Comparison of ENCODE assay signal across 17 mouse cellular contexts in genomic region chr11:94423855-94424254, GRCm38 (mm10). TPM values are rescaled to one million over a fixed set of nuclear protein-coding genes. Genes with fewer than 3 reads are reported as not detected.
DNase-seq lines count a peak whose midpoint lies in the region; ATAC-seq and TF ChIP-seq lines count a peak whose summit lies in the region.
"Had no signal": no experiment of that assay in that cellular context is flagged by ENCODE, and none has a peak within 500 bp of the region (broad histone marks: within the 10 kb centered on the region; RNA-seq: fewer than 3 reads in every experiment).

No protein-coding gene starts in this region.

- no peak overlapping the region for H3K4me2 ChIP-seq in forebrain, embryonic 14.5 days (ENCODE audit: low read length)
- no peak overlapping the region for H3K4me2 ChIP-seq in midbrain, postnatal 0 days (ENCODE audit: low read depth, low read length, poor library complexity, severe bottlenecking)
- H3K4me2 ChIP-seq in midbrain, embryonic 11.5 days, result no peak overlapping the region
- no peak overlapping the region for H3K4me2 ChIP-seq in limb, embryonic 13.5 days (replicated peaks)
- no peak overlapping the region for H3K4me2 ChIP-seq in kidney, embryonic 15.5 days
- H3K4me2 ChIP-seq: heart, embryonic 13.5 days had no signal

- no peak overlapping the region for H3K4me3 ChIP-seq in forebrain, embryonic 14.5 days (ENCODE audit: low read depth, low read length)
- no peak overlapping the region for H3K4me3 ChIP-seq in forebrain, embryonic 10.5 days
- no peak overlapping the region for H3K4me3 ChIP-seq in midbrain, postnatal 0 days (ENCODE audit: low read depth, low read length)
- no peak overlapping the region for H3K4me3 ChIP-seq in midbrain, embryonic 11.5 days (ENCODE audit: low read depth, low read length)
- H3K4me3 ChIP-seq in limb, embryonic 13.5 days, result no peak overlapping the region
- H3K4me3 ChIP-seq in kidney, embryonic 15.5 days (replicated peaks), result no peak overlapping the region
- H3K4me3 ChIP-seq: erythroblast, embryonic 14.5 days; heart, embryonic 13.5 days; megakaryocyte, embryonic 14.5 days had no signal

- no peak overlapping the region for H3K9ac ChIP-seq in forebrain, embryonic 14.5 days (ENCODE audit: low read length)
- no peak overlapping the region for H3K9ac ChIP-seq in midbrain, postnatal 0 days (replicated peaks; ENCODE audit: low read length, poor library complexity, severe bottlenecking)
- no peak overlapping the region; the same call in 1 of the 2 replicates for H3K9ac ChIP-seq in midbrain, embryonic 11.5 days (ENCODE audit: low read length)
- no peak overlapping the region for H3K9ac ChIP-seq in limb, embryonic 13.5 days
- no peak overlapping the region for H3K9ac ChIP-seq in kidney, embryonic 15.5 days
- H3K9ac ChIP-seq: heart, embryonic 13.5 days had no signal

- H3K27ac ChIP-seq in forebrain, embryonic 14.5 days (ENCODE audit: low read depth, low read length), result no peak overlapping the region
- no peak overlapping the region for H3K27ac ChIP-seq in forebrain, embryonic 10.5 days
- no peak overlapping the region for H3K27ac ChIP-seq in midbrain, postnatal 0 days (ENCODE audit: low read depth, low read length)
- no peak overlapping the region for H3K27ac ChIP-seq in midbrain, embryonic 11.5 days (ENCODE audit: low read depth, low read length)
- peak overlapping the region; percentile 28; the same call in 1 of the 2 replicates for H3K27ac ChIP-seq in limb, embryonic 13.5 days
- H3K27ac ChIP-seq in kidney, embryonic 15.5 days, result no peak overlapping the region
- H3K27ac ChIP-seq: heart, embryonic 13.5 days had no signal

- H3K4me1 ChIP-seq in forebrain, embryonic 14.5 days (ENCODE audit: control insufficient read depth, insufficient read depth, low read length), result peaks cover 15% of the 10 kb centered on the region
- H3K4me1 ChIP-seq in forebrain, embryonic 10.5 days, result peaks cover 67% of the 10 kb centered on the region
- peaks cover 3% of the 10 kb centered on the region; the same call in 1 of the 2 replicates for H3K4me1 ChIP-seq in midbrain, postnatal 0 days (ENCODE audit: insufficient read depth, low read length)
- peaks cover 18% of the 10 kb centered on the region for H3K4me1 ChIP-seq in midbrain, embryonic 11.5 days (ENCODE audit: control insufficient read depth, insufficient read depth, low read length)
- H3K4me1 ChIP-seq in limb, embryonic 13.5 days, result peaks cover 61% of the 10 kb centered on the region
- peaks cover 67% of the 10 kb centered on the region for H3K4me1 ChIP-seq in kidney, embryonic 15.5 days

- H3K36me3 ChIP-seq in forebrain, embryonic 14.5 days (ENCODE audit: control insufficient read depth, insufficient read depth, low read length), result no peaks in the 10 kb centered on the region
- peaks cover 62% of the 10 kb centered on the region for H3K36me3 ChIP-seq in forebrain, embryonic 10.5 days (replicated peaks)
- peaks cover 24% of the 10 kb centered on the region for H3K36me3 ChIP-seq in midbrain, postnatal 0 days (ENCODE audit: insufficient read depth, low read length)
- H3K36me3 ChIP-seq in midbrain, embryonic 11.5 days (ENCODE audit: control insufficient read depth, insufficient read depth, low read length), result peaks cover 3% of the 10 kb centered on the region
- H3K36me3 ChIP-seq in limb, embryonic 13.5 days, result peaks cover 83% of the 10 kb centered on the region
- peaks cover 13% of the 10 kb centered on the region; the same call in 1 of the 2 replicates for H3K36me3 ChIP-seq in kidney, embryonic 15.5 days
- H3K36me3 ChIP-seq: G1E had no signal

- peak; percentile 41 for DNase-seq in forebrain, embryonic 14.5 days (ENCODE audit: low spot score)
- no peak for DNase-seq in forebrain, embryonic 10.5 days (ENCODE audit: extremely low spot score, low spot score)
- DNase-seq in midbrain, postnatal 0 days (ENCODE audit: low spot score), result peak; percentile 69
- DNase-seq in midbrain, embryonic 11.5 days (ENCODE audit: low spot score, missing footprints), result no peak
- DNase-seq in cerebellum, postnatal 25 days, result peak; percentile 60 to 61
- no peak for DNase-seq in gastrocnemius, postnatal 25 days
- DNase-seq: adrenal gland, postnatal 25 days; B cell, adult 2 months; gastrocnemius, postnatal 14 days; kidney, adult 9 months; lung, adult 2 months had no signal

- TF ChIP-seq CTCF in midbrain, postnatal 0 days (IDR thresholded peaks at IDR 0.05), result no peak

- ATAC-seq in forebrain, embryonic 14.5 days, result 0 out of 2 replicates have a peak, but pooled peaks have one; percentile 15
- no peak for ATAC-seq in midbrain, postnatal 0 days (ENCODE audit: low FRiP score)
- ATAC-seq in midbrain, embryonic 11.5 days (ENCODE audit: low FRiP score), result no peak
- no peak for ATAC-seq in limb, embryonic 13.5 days (ENCODE audit: low FRiP score, low read depth)
- no peak for ATAC-seq in kidney, embryonic 15.5 days (replicated peaks; ENCODE audit: low FRiP score)

- 60% methylated on average over 5 of the region's 5 CpGs for WGBS in forebrain, embryonic 14.5 days
- WGBS in forebrain, embryonic 10.5 days, result 71% methylated on average over 5 of the region's 5 CpGs
- 68% methylated on average over 5 of the region's 5 CpGs for WGBS in midbrain, postnatal 0 days
- 67% methylated on average over 5 of the region's 5 CpGs for WGBS in midbrain, embryonic 11.5 days
- 55% methylated on average over 5 of the region's 5 CpGs for WGBS in limb, embryonic 13.5 days
- 66% methylated on average over 5 of the region's 5 CpGs for WGBS in kidney, embryonic 15.5 days

- H3K27me3 ChIP-seq in forebrain, embryonic 14.5 days (replicated peaks; ENCODE audit: control insufficient read depth, insufficient read depth, low read length), result no peaks in the 10 kb centered on the region
- H3K27me3 ChIP-seq in forebrain, embryonic 10.5 days (ENCODE audit: poor library complexity, severe bottlenecking), result peaks cover 25% of the 10 kb centered on the region
- no peaks in the 10 kb centered on the region for H3K27me3 ChIP-seq in midbrain, postnatal 0 days (ENCODE audit: insufficient read depth, low read length)
- no peaks in the 10 kb centered on the region for H3K27me3 ChIP-seq in midbrain, embryonic 11.5 days (ENCODE audit: control insufficient read depth, insufficient read depth, low read length)
- no peaks in the 10 kb centered on the region for H3K27me3 ChIP-seq in limb, embryonic 13.5 days
- no peaks in the 10 kb centered on the region for H3K27me3 ChIP-seq in kidney, embryonic 15.5 days

- H3K9me3 ChIP-seq in forebrain, embryonic 14.5 days (replicated peaks; ENCODE audit: control insufficient read depth, low read length), result no peaks in the 10 kb centered on the region
- no peaks in the 10 kb centered on the region for H3K9me3 ChIP-seq in forebrain, embryonic 10.5 days
- H3K9me3 ChIP-seq in midbrain, postnatal 0 days (ENCODE audit: low read length), result no peaks in the 10 kb centered on the region
- no peaks in the 10 kb centered on the region for H3K9me3 ChIP-seq in midbrain, embryonic 11.5 days (ENCODE audit: control insufficient read depth, low read length)
- H3K9me3 ChIP-seq in limb, embryonic 13.5 days, result no peaks in the 10 kb centered on the region
- H3K9me3 ChIP-seq in kidney, embryonic 15.5 days (replicated peaks), result no peaks in the 10 kb centered on the region
- H3K9me3 ChIP-seq: G1E; heart, embryonic 13.5 days; megakaryocyte, embryonic 14.5 days had no signal

RNA-seq across cellular contexts. Expression of gene Abcc3, which starts 31.1 kb away (rescaled TPM):
- 0.27 and 1.7 TPM in 2 replicates for polyA plus RNA-seq in forebrain, embryonic 14.5 days (2014; fragmentation: Nextera tagmentation; extraction: Ambion mirVana)
- polyA plus RNA-seq in forebrain, embryonic 10.5 days (2016; fragmentation: Nextera tagmentation; extraction: Ambion mirVana), result 0.12 and 0.22 TPM in 2 replicates
- 1.7 and 3.6 TPM in 2 replicates for total RNA-seq in midbrain, postnatal 0 days (2014; rRNA removed)
- 0.72 and 0.99 TPM in 2 replicates for polyA plus RNA-seq in midbrain, postnatal 0 days (2015; fragmentation: Nextera tagmentation; extraction: Ambion mirVana)
- polyA plus RNA-seq in midbrain, embryonic 11.5 days (2014; fragmentation: Nextera tagmentation; extraction: Ambion mirVana), result 0.47 and 0.49 TPM in 2 replicates
- 0.59 and 1.1 TPM in 2 replicates for polyA plus RNA-seq in limb, embryonic 13.5 days (2015; fragmentation: Nextera tagmentation; extraction: Ambion mirVana)
- 3.4 and 6.0 TPM in 2 replicates for polyA plus RNA-seq in kidney, embryonic 15.5 days (2015; fragmentation: Nextera tagmentation; extraction: Ambion mirVana)
- under 1 TPM; 0.90 to 0.94 TPM for total RNA-seq in gastrocnemius, postnatal 25 days (2021)
- polyA plus RNA-seq: G1E had no signal

RNA-seq across cellular contexts. Expression of gene Cacna1g, which starts 50.1 kb away (rescaled TPM):
- polyA plus RNA-seq in forebrain, embryonic 14.5 days (2014; fragmentation: Nextera tagmentation; extraction: Ambion mirVana), result 7.0 and 7.1 TPM in 2 replicates
- polyA plus RNA-seq in forebrain, embryonic 10.5 days (2016; fragmentation: Nextera tagmentation; extraction: Ambion mirVana), result 7.0 and 8.3 TPM in 2 replicates
- 94.6 and 131 TPM in 2 replicates for total RNA-seq in midbrain, postnatal 0 days (2014; rRNA removed)
- 13.0 and 13.2 TPM in 2 replicates for polyA plus RNA-seq in midbrain, postnatal 0 days (2015; fragmentation: Nextera tagmentation; extraction: Ambion mirVana)
- polyA plus RNA-seq in midbrain, embryonic 11.5 days (2014; fragmentation: Nextera tagmentation; extraction: Ambion mirVana), result 7.6 and 9.3 TPM in 2 replicates
- polyA plus RNA-seq in limb, embryonic 13.5 days (2015; fragmentation: Nextera tagmentation; extraction: Ambion mirVana), result 25.9 and 32.7 TPM in 2 replicates
- 8.5 and 9.9 TPM in 2 replicates for polyA plus RNA-seq in kidney, embryonic 15.5 days (2015; fragmentation: Nextera tagmentation; extraction: Ambion mirVana)
- 1 to 10 TPM; 2.0 to 3.2 TPM for total RNA-seq in gastrocnemius, postnatal 25 days (2021)
- polyA plus RNA-seq: G1E had no signal

Comparison
In these comparisons a context has a peak if more than half of its experiments do, and no peak if none do; other contexts are left out.
1. DNase-seq: peak in forebrain, embryonic 14.5 days (single experiment), midbrain, postnatal 0 days (single experiment) and cerebellum, postnatal 25 days (2 of 2); none in forebrain, embryonic 10.5 days (single experiment), midbrain, embryonic 11.5 days (single experiment) and gastrocnemius, postnatal 25 days (single experiment).